8 mouse cellular contexts compared by ENCODE assay signal in the genomic region with DNA sequence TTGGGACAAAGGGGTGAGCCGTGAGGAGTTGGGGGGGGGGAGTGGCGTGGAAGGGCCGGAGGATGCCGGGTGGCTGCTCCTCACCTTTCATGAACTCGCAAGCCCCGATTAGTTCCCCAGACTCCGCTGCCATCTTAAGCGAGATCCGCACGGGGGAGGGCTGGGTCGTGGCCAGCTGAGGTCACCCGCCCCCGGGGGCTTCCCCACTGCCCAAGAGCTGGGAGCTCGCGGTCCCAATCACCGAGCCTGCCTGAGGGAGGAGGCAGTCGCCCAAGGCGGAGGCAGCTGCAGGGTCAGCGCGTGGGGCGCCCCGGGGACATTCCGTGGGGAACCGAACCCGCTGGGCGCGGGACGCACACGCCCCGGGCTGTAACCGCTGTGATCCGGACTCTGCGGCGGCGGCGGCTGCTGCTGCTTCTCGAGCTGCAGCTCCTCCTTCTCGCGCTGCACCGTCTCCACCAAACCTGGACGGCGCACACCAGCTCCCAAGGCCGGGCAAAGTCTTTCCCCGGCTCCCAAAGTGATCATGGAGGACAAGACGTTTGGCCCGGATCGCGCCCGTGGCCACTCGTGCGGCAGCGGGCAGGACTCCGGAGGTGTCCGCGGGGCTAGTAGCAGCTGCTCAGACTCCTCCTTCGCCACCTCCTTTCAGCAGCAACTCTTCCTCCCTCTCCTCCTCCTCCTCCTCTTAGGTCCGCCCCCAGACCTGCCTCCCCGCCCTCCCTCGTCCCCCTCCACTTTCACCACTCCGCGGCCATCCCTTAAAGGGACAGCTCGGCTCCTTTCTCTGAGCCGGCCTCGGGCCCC. TPM values are rescaled to one million over a fixed set of nuclear protein-coding genes. Genes with fewer than 3 reads are reported as not detected.
DNase-seq lines count a peak whose midpoint lies in the region; ATAC-seq and TF ChIP-seq lines count a peak whose summit lies in the region.

A gene (minus strand): TSS at position 680 of the 807 bp plus-strand sequence.

- peak; percentile 66 for DNase-seq in ES-E14 (ENCODE audit: low read depth, low spot score)
- DNase-seq in c-Kit-positive CD71-positive TER-119-positive erythroid progenitor cells, embryonic 14.5 days (ENCODE audit: low spot score), result peak; percentile 72
- peak; percentile 94 for DNase-seq in heart, postnatal 0 days (ENCODE audit: low spot score)
- peak; percentile 23 to 50 for DNase-seq in layer of hippocampus, adult 18-20 months (ENCODE audit: low spot score in 2 of 2)
- DNase-seq in lung, embryonic 14.5 days, result peak; percentile 93
- peak; percentile 85 for DNase-seq in ovary, adult 18-20 months (ENCODE audit: low spot score)
- DNase-seq in thymus, postnatal 10 days (ENCODE audit: low spot score in 2 of 2), result peak; percentile 54 to 68

- H3K27me3 ChIP-seq in forebrain, embryonic 12.5 days, result no peaks in the 10 kb centered on the region
- H3K27me3 ChIP-seq in heart, postnatal 0 days (ENCODE audit: control insufficient read depth, insufficient read depth, low read length), result no peaks in the 10 kb centered on the region
- H3K27me3 ChIP-seq in lung, embryonic 14.5 days (ENCODE audit: insufficient read depth, low read length), result no peaks in the 10 kb centered on the region

- peak; percentile 93 for ATAC-seq in forebrain, embryonic 12.5 days (ENCODE audit: low FRiP score)
- ATAC-seq in heart, postnatal 0 days (ENCODE audit: insufficient read depth, low read depth), result peak; percentile 89
- ATAC-seq in lung, embryonic 14.5 days (ENCODE audit: insufficient read depth), result peak; percentile 95

- H3K27ac ChIP-seq in ES-E14 (ENCODE audit: insufficient read depth, low read depth, low read length, poor library complexity, severe bottlenecking), result no peak within 1 kb of the TSS
- H3K27ac ChIP-seq in forebrain, embryonic 12.5 days, result peak within 1 kb of the TSS; percentile 97
- H3K27ac ChIP-seq in heart, postnatal 0 days (ENCODE audit: low read depth), result peak within 1 kb of the TSS; percentile 90
- H3K27ac ChIP-seq in lung, embryonic 14.5 days (ENCODE audit: low read depth), result peak within 1 kb of the TSS; percentile 88

- peak within 1 kb of the TSS; percentile 67 to 99 for H3K4me3 ChIP-seq in ES-E14 (ENCODE audit: insufficient read depth in 1 of 2, low read depth in 1 of 2, low read length in 2 of 2, poor library complexity in 1 of 2, severe bottlenecking in 1 of 2)
- H3K4me3 ChIP-seq in forebrain, embryonic 12.5 days (replicated peaks), result peak within 1 kb of the TSS; percentile 64
- H3K4me3 ChIP-seq in heart, postnatal 0 days (ENCODE audit: low read depth, low read length), result peak within 1 kb of the TSS; percentile 85
- peak within 1 kb of the TSS; percentile 92 for H3K4me3 ChIP-seq in lung, embryonic 14.5 days (ENCODE audit: low read depth, low read length)

- peak; percentile 34; the same call in 1 of the 2 replicates for TF ChIP-seq EP300 in heart, postnatal 0 days (IDR thresholded peaks at IDR 0.05; ENCODE audit: low read depth)

- in situ Hi-C loops in ES-E14 (cut with MboI; ENCODE audit: low sequenced_read_pairs in 2 of 2, unreplicated experiment in 2 of 2), result no loop called here

- H3K4me1 ChIP-seq in ES-E14 (ENCODE audit: control insufficient read depth in 2 of 2, insufficient read depth in 2 of 2, low read length in 2 of 2, poor library complexity in 1 of 2), result peaks cover 0 to 2% of the 10 kb centered on the region in 2 experiments; a peak in 2 of 4 replicates
- peaks cover 30% of the 10 kb centered on the region for H3K4me1 ChIP-seq in forebrain, embryonic 12.5 days
- peaks cover 5% of the 10 kb centered on the region; the same call in 1 of the 2 replicates for H3K4me1 ChIP-seq in heart, postnatal 0 days (ENCODE audit: control insufficient read depth, insufficient read depth)
- peaks cover 7% of the 10 kb centered on the region; the same call in 1 of the 2 replicates for H3K4me1 ChIP-seq in lung, embryonic 14.5 days (ENCODE audit: insufficient read depth)

- no peaks in the 10 kb centered on the region for H3K36me3 ChIP-seq in ES-E14 (ENCODE audit: control insufficient read depth, insufficient read depth, low read length, poor library complexity, severe bottlenecking)
- H3K36me3 ChIP-seq in forebrain, embryonic 12.5 days (replicated peaks), result peaks cover 8% of the 10 kb centered on the region
- no peaks in the 10 kb centered on the region for H3K36me3 ChIP-seq in heart, postnatal 0 days (replicated peaks; ENCODE audit: control insufficient read depth, insufficient read depth, low read length)
- H3K36me3 ChIP-seq in lung, embryonic 14.5 days (ENCODE audit: insufficient read depth), result peaks cover 8% of the 10 kb centered on the region; the same call in 1 of the 2 replicates

- WGBS in forebrain, embryonic 12.5 days, result under 1% methylated on average over 61 of the region's 64 CpGs
- WGBS in heart, postnatal 0 days, result under 1% methylated on average over 60 of the region's 64 CpGs
- WGBS in lung, embryonic 14.5 days, result under 1% methylated on average over 61 of the region's 64 CpGs

- H3K4me2 ChIP-seq in forebrain, embryonic 12.5 days, result peak within 1 kb of the TSS; percentile 84
- H3K4me2 ChIP-seq in heart, postnatal 0 days (ENCODE audit: low read depth, low read length), result peak within 1 kb of the TSS; percentile 98
- H3K4me2 ChIP-seq in lung, embryonic 14.5 days, result peak within 1 kb of the TSS; percentile 73

- peak within 1 kb of the TSS; percentile 65 for H3K9ac ChIP-seq in ES-E14 (ENCODE audit: insufficient read depth, low read depth, low read length, poor library complexity, severe bottlenecking)
- peak within 1 kb of the TSS; percentile 82 for H3K9ac ChIP-seq in forebrain, embryonic 12.5 days
- H3K9ac ChIP-seq in heart, postnatal 0 days (replicated peaks; ENCODE audit: low read depth, low read length), result peak within 1 kb of the TSS; percentile 85
- peak within 1 kb of the TSS; percentile 85 for H3K9ac ChIP-seq in lung, embryonic 14.5 days

- no peak for TF ChIP-seq CTCF in heart, postnatal 0 days (IDR thresholded peaks at IDR 0.05; ENCODE audit: low read depth)
- no peak for TF ChIP-seq CTCF in lung, embryonic 14.5 days (IDR thresholded peaks at IDR 0.05; ENCODE audit: low read depth)

- no peaks in the 10 kb centered on the region for H3K9me3 ChIP-seq in ES-E14 (ENCODE audit: control insufficient read depth, insufficient read depth, low read depth, low read length)
- no peaks in the 10 kb centered on the region for H3K9me3 ChIP-seq in forebrain, embryonic 12.5 days
- no peaks in the 10 kb centered on the region for H3K9me3 ChIP-seq in heart, postnatal 0 days (replicated peaks; ENCODE audit: control insufficient read depth, low read length)
- no peaks in the 10 kb centered on the region for H3K9me3 ChIP-seq in lung, embryonic 14.5 days (ENCODE audit: low read depth, low read length)

TF ChIP-seq in ES-E14, 5 proteins besides CTCF, POLR2A, EP300 and RAD21:
- TF ChIP-seq MAFK (IDR thresholded peaks at IDR 0.05; ENCODE audit: insufficient read depth, low read depth, low read length) (no peak), ZC3H11A (IDR thresholded peaks at IDR 0.05; ENCODE audit: borderline replicate concordance, low read depth, low read length) (no peak), CHD2 (IDR thresholded peaks at IDR 0.05; ENCODE audit: low read depth, low read length) (no peak)

RNA-seq across cellular contexts. Expression of the gene that starts here (rescaled TPM):
- total RNA-seq in ES-E14 (2012; rRNA removed), result 3.5 TPM in 2 replicates
- 21.6 and 23.2 TPM in 2 replicates for polyA plus RNA-seq in forebrain, embryonic 12.5 days (2016; fragmentation: Nextera tagmentation; extraction: Ambion mirVana)
- total RNA-seq in heart, postnatal 0 days (2014; rRNA removed; ENCODE audit: low replicate concordance), result 3.0 and 6.1 TPM in 2 replicates
- 2.2 and 2.5 TPM in 2 replicates for polyA plus RNA-seq in heart, postnatal 0 days (2015; fragmentation: Nextera tagmentation; extraction: Ambion mirVana)
- 1 to 10 TPM; 3.2 to 5.2 TPM for total RNA-seq in layer of hippocampus, adult 18-20 months (2021)
- polyA plus RNA-seq in lung, embryonic 14.5 days (2014; fragmentation: Nextera tagmentation; extraction: Ambion mirVana), result 9.1 and 12.1 TPM in 2 replicates

Comparison
In these comparisons a context has a peak if more than half of its experiments do, and no peak if none do; other contexts are left out.
1. DNase-seq: peak in every context shown above with its lines; median percentile 94 in heart, postnatal 0 days; 93 in lung, embryonic 14.5 days; 85 in ovary, adult 18-20 months; 72 in c-Kit-positive CD71-positive TER-119-positive erythroid progenitor cells, embryonic 14.5 days; 66 in ES-E14; 61 in thymus, postnatal 10 days; 36 in layer of hippocampus, adult 18-20 months.